Mouse (Mus musculus) cerebellum, postnatal 10 days (tissue): Measurements from ENCODE around the gene Zfp318.

ENCODE experiments used
- DNase-seq, 2 experiments: peaks; one replicate each; pipeline ENCODE4 v3.0.0; 2021; ENCODE audit warnings: mixed read lengths in 2 of 2

Zfp318 gene

DNA sequence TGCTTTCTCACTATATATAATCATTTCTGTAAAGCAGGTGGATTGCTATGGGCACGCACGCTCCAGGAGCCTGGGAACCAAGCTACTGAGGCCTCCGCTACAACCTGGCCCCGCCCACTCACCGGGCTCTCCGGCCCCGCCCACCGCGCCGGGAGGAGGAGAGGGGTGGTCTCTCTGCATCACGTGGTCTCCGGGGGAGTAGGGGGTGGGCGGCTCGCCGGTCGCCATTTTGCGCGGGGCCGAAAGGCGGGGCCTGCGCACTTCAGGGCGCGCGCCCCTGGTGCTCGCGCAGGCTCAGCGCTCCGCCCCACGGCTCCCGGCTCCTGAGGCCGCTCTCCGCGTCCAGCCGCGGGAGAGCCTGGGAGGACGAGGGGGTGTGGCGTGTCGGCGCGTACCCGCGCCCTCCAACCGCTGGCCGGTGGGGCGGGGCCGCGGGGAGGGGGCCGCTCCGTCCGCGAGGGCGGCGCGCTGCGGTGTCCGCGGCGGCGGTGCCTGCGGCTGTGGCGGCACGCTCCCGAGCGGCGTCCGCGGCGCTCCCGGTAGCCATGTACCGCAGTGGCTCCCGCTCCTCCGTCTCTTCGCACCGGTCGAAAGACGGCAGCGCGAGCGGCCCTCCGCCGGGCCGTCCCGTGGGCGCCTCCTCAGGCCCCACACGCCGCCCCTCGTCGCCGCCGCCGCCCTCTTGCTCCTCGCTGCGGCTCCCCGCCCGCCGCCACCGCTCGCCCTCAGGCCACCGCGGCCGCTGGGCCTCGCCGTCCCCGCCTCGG is at the start of gene Zfp318:
Zfp318 (plus strand) TSS at position 438 of the 767 bp plus-strand sequence.
- DNase-seq, result peak; percentile 99 to 100

DNA sequence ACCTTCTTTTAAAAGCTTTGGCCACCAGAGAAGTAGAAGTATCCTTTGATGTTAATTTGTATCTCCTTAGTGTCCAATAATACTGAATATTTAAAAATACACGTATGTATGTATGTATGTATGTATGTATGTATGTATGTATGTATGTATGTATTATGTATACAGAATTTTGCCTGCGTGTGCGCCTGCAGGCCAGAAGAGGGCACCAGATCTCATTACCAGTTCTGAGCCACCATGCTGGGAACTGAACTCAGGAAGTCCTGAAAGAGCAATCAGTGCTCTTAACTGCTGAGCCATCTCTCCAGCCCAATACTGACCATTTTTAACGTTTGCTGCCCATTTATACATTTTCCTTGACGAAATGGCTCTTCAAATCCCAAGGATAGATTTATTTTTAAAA is 47.1 kb upstream of the Zfp318 start:
- DNase-seq, result peak; percentile 27 to 49

- DNase-seq, result no peak
These were observed 42.3 kb upstream of the Zfp318 start for GRCm38 (mm10) chr17:46341208-46341607.

- DNase-seq, result no peak
These were observed 32.4 kb upstream of the Zfp318 start for GRCm38 (mm10) chr17:46351026-46351700.

GRCm38 (mm10) chr17:46371783-46372182 is 11.7 kb upstream of the Zfp318 start:
- DNase-seq, result peak; percentile 47 to 49

DNA sequence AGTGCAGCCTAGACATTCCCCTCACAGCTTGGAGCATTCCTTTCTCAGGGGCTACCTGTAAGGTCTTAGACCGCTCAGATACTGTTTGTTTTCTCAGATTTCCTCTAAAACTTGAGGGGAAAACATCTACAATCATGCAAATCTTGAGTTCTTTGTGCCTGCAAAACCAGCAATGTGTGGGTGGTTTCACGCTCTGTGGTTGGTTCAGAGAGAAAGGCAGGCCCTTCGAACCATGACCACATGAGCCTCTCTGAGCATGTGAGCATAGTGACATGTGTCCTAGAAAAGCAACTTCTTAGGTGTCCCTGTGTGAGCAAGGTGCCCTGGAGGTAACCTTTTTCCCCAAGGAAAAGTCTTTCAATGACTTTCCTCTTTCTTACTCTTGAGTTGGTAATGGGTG is 5.0 kb upstream of the Zfp318 start:
- DNase-seq, result no peak

GRCm38 (mm10) chr17:46384061-46384801 is 700 bp downstream of the Zfp318 start:
- peak; percentile 51 to 60 for DNase-seq

GRCm38 (mm10) chr17:46388200-46388599 is 4.7 kb downstream of the Zfp318 start:
- no peak for DNase-seq

- DNase-seq, result peak; percentile 54 to 58
These were observed 9.5 kb downstream of the Zfp318 start for GRCm38 (mm10) chr17:46393012-46393411.

GRCm38 (mm10) chr17:46394631-46395030 is 11.1 kb downstream of the Zfp318 start:
- DNase-seq, result no peak

DNA sequence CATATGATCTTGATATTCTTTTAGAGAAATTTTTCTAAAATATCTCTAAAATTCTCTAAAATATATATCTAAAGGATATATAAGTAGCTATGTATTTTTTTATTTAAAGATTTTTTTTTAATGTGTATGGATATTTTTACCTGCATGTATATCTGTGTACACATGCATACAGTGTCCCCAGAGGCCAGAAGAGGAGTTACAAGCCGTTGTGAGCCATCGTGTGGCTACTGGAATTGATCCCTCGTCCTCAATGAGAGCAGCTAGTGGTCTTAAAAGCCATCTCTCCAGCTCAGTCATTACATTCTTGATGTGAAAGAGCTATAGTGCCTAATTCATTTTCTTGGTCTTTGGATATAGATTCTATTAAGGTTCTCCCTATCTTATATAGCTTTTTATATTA is 24.9 kb downstream of the Zfp318 start:
- peak in 1 of 2 experiments; percentile 35 for DNase-seq

GRCm38 (mm10) chr17:46418628-46419027 is 35.1 kb downstream of the Zfp318 start:
- peak; percentile 52 to 58 for DNase-seq

DNA sequence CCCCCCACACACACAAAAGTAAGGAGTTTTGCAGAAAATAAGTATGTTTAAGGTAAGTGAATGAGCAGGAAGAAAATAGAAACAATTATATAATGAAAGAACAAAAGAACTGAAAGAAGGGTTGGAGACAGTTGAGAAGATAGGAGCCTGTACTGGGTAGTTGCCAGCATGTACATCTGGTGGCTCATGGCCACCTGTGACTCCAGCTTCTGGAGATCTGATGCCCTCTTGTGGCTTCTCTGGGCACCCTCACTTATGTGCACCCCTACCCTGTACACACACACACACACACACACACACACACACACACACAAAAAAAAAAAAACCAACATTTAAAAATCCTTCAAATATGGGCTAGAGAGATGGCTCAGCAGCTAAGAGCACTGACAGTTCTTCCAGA is 36.2 kb downstream of the Zfp318 start:
- DNase-seq, result no peak

- DNase-seq, result peak; percentile 69 to 70
These were observed 43.0 kb downstream of the Zfp318 start for GRCm38 (mm10) chr17:46426496-46426895.

GRCm38 (mm10) chr17:46428761-46429414 is 45.4 kb downstream of the Zfp318 start, which contains the start of gene Crip3:
Gene Crip3, plus strand, starts transcription at chr17:46428926.
- no peak for DNase-seq

GRCm38 (mm10) chr17:46433627-46434026 is 50.1 kb downstream of the Zfp318 start:
- DNase-seq, result peak in 1 of 2 experiments; percentile 56

DNA sequence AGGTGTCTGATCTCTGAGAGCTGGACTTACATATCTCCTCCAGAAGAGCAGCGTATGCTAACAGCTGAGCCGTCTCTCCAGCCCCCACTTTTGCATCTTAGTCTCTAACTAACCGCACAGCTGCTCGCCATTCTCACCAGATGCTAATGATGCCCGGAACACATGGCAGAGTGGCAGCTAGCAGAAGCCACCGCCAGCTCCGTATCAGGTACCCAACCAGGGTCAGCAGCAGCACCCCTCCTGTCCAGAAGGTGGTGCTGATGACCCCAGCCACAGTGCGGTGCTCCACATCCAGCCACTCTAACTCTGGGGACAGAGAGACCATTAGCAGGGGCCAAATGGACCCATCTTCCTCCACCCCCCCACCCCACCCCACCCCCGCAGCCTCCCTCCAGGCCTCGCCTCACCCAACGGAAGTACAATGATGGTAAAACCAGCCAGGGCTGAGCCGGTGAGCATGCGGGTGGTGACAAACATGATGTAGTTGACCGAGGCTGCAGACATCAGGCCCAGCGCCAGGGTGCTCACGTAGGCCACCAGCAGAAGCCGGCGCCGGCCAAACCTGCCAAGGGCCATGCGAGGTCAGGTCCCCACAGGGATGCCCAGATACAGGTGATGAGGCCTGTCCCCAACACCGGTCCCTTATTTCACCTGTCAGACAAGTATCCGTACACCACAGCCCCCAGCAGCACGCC is 53.3 kb downstream of the Zfp318 start:
- peak; percentile 75 to 77 for DNase-seq

- DNase-seq, result peak in 1 of 2 experiments; percentile 3
These were observed 54.9 kb downstream of the Zfp318 start, which contains the start of gene Slc22a7 for GRCm38 (mm10) chr17:46438298-46438873. Gene Slc22a7, minus strand, starts transcription at chr17:46438457.

DNA sequence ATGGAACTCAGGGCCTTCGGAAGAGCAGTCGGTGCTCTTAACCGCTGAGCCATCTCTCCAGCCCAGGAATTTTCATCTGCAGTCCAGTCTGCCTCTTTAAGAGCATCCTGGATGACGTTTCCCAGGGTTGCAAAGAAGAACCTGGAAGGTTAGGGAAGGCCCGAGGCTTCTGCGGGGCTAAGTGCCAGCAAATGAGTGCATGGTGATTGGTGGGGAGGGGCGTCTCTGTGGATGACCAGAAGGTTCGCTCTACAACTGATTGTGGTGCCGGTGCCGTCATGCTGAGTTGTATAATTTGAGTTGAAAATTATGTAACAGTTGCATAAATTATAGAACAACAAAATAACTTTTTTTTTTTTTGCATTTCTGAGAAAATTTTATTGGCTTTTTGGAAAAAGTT is 55.6 kb downstream of the Zfp318 start:
- DNase-seq, result no peak

- no peak for DNase-seq
These were observed 61.5 kb downstream of the Zfp318 start for GRCm38 (mm10) chr17:46444839-46445579.

GRCm38 (mm10) chr17:46446264-46446663 is 62.7 kb downstream of the Zfp318 start:
- DNase-seq, result peak; percentile 57 to 61
